Mouse (Mus musculus) testis, adult 2 months (tissue): ENCODE data around the gene Ano5.

Experiments
- CTCF ChIP-seq: fragments of 200-500 bp; IDR thresholded peaks from 2 replicates; pipeline ENCODE4 v1.5.1; 2012; ENCODE audit warnings: low read depth, mild to moderate bottlenecking, inconsistent platforms, low read length, moderate library complexity; ENCODE audit not compliant: control insufficient read depth, insufficient read depth, insufficient replicate concordance
- POLR2A ChIP-seq: fragments of 200-500 bp; IDR thresholded peaks from 2 replicates; pipeline ENCODE4 v1.6.1; 2012; ENCODE audit warnings: low read depth, mild to moderate bottlenecking, inconsistent platforms, low read length, moderate library complexity; ENCODE audit not compliant: control insufficient read depth

- TF ChIP-seq CTCF (no peak), POLR2A (no peak)
These were observed 107.6 kb downstream of the Ano5 start for GRCm38 (mm10) chr7:51618412-51618811.
